Mouse (Mus musculus) bone marrow macrophage, adult 2 months (primary cell): ENCODE measurements around the gene Ttc33. TPM values are rescaled to one million over a fixed set of nuclear protein-coding genes. Genes with fewer than 3 reads are reported as not detected.
A peak's percentile ranks its signal among the peaks of the same experiment; 100 is the strongest.

ENCODE experiments used
- H3K27ac ChIP-seq: 2 replicates; pipeline ENCODE4 v1.5.1; 2012; ENCODE audit warnings: low read depth, low read length; ENCODE audit not compliant: insufficient read depth
- H3K4me1 ChIP-seq: 2 replicates; pipeline ENCODE4 v1.6.1; 2012; ENCODE audit warnings: low read length; ENCODE audit not compliant: control insufficient read depth, insufficient read depth
- H3K4me3 ChIP-seq: 2 replicates; pipeline ENCODE4 v1.5.1; 2012; ENCODE audit warnings: mild to moderate bottlenecking, low read length, moderate library complexity; ENCODE audit not compliant: insufficient read depth
- CTCF ChIP-seq: IDR thresholded peaks from 2 replicates; pipeline ENCODE4 v1.5.1; 2012; ENCODE audit warnings: low read depth, mild to moderate bottlenecking, low read length, moderate library complexity
- POLR2A ChIP-seq: IDR thresholded peaks from 2 replicates; pipeline ENCODE4 v1.6.1; 2012; ENCODE audit warnings: mild to moderate bottlenecking, low read depth, low read length, borderline replicate concordance
- polyA plus RNA-seq: library from polyadenylated mRNA; stranded (reverse); fragments of >200 nt; gene quantifications from 2 replicates; pipeline ENCODE4 v1.2.4, GENCODE M21; 2012; ENCODE audit not compliant: missing spikeins, insufficient read depth, insufficient read length

Ttc33 gene
- polyA plus RNA-seq, 1 experiment = 44.6 TPM

DNA sequence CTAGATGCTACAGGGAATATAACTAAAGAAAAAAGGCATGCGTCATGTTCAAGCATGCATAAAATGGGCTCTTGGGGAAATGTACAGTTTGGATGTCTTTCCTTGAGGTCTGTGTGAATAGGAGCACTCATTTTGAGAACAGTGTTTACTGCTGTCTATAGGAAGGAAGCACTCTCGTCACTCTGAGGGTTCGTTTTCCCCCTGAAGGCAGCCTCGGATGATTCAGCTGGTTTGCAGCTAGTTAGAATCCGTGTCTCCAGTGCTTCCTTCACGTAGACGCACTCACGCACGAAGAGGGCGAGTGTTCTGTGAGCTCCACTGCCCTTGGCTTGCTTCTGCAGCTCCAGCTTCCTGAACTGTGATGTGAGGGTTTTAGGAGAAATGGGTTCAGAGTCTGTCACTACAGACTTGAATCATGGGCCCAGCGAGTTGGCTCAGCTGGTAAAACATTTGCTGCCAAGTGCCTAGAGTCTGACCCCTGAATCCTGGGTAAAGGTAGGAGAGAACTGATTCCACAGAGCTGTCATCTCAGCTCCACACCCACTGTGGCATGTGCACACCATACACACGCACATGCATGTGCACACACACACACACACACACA lies 12.0 kb upstream of the Ttc33 start:
- TF ChIP-seq CTCF (no peak), POLR2A (no peak)
- Histone ChIP-seq H3K4me1 (no peaks in the 10 kb centered on the region), H3K4me3 (no peak overlapping the region), H3K27ac (no peak overlapping the region)

DNA sequence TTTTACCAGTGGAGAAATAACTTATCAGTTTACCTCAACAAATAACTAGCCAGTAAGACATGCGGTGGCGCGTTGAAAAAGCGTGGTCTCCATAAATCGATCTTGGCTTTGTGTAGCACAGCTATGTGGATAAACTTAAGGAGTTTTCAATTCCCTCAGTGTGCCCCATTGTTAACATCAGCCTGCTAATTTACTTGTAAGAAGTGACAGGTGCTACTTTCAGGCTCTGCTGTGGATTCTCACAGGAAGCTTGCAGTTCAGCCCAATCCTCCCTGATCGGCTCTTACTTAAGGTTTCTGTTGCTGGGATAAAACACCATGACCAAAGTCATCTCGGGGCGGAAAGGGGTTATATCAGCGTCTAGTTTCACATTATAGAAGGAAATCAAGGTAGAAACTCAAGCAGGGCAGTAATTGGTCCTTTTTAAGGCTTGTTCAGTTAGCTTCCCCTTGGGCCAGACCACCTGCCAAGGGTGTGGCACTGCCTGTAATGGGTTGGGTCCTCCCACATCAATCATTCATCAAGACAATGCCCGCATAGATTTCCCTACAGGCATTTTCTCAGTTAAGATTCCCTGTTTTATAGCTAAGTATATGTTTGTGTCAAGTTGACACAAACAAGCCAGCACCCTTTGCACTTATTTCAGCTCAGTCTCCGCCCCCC lies 526 bp upstream of the Ttc33 start:
- H3K4me3 ChIP-seq = peak overlapping the region; percentile 99
- no peak for TF ChIP-seq POLR2A
- no peak for TF ChIP-seq CTCF
- peaks cover 18% of the 10 kb centered on the region for H3K4me1 ChIP-seq
- H3K27ac ChIP-seq = peak overlapping the region; percentile 95; the same call in 1 of the 2 replicates

GRCm38 (mm10) chr15:5186293-5186675 lies 959 bp downstream of the Ttc33 start:
- TF ChIP-seq POLR2A (no peak), CTCF (no peak)
- peaks cover 19% of the 10 kb centered on the region for H3K4me1 ChIP-seq
- H3K27ac ChIP-seq = peak overlapping the region; percentile 95
- H3K4me3 ChIP-seq = peak overlapping the region; percentile 99

GRCm38 (mm10) chr15:5187116-5187515 lies 1.8 kb downstream of the Ttc33 start:
- TF ChIP-seq CTCF (no peak), POLR2A (no peak)
- peak overlapping the region; percentile 35; the same call in 1 of the 2 replicates for H3K27ac ChIP-seq
- H3K4me3 ChIP-seq = peak overlapping the region; percentile 16
- peaks cover 19% of the 10 kb centered on the region for H3K4me1 ChIP-seq

DNA sequence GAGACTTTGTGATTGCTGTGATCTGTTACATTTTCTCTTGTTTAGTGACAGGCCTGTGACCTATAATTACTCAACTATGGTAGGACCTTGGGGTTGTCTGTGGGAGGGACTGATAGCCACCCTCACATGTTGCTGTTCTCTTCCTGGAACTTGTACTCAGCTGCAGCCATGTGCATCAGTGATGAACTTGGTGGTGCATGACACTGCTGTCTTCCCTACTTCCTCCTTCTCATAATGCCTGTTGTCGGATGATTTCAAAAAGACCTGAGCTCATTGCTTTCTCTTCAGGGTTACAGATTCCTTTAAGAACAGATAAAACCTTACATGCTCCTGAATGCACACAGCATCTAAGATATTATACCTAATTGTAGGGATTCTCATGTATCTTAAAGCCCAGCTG lies 2.7 kb downstream of the Ttc33 start:
- TF ChIP-seq CTCF (no peak), POLR2A (no peak)
- H3K4me3 ChIP-seq = no peak overlapping the region
- H3K27ac ChIP-seq = peak overlapping the region; percentile 59
- H3K4me1 ChIP-seq = peaks cover 19% of the 10 kb centered on the region

DNA sequence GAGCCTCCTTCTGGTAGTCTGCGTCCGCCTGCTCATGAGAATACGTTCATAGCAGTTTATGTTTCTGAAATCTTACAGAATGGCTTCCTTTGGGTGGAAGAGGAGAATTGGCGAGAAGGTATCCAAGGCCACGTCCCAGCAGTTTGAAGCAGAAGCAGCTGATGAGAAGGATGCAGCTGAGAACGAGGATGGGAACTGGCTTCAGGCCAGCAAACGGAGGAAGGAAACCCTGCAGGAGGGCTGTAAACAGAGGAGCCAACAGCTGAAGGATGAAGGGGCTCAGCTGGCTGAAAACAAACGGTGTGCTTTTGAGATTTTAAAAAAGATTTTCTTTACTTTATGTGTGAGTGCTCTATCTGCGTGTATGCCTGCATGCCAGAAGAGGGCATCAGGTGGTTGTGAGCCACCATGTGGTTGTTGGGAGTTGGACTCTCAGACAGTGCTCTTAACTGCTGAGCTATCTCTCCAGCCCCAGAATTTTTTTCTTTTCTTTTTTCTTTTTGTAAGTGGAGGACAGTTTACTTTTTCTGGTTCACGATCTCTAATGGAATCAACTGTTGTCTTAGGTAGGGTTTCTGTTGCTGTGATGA lies 4.3 kb downstream of the Ttc33 start:
- TF ChIP-seq POLR2A (no peak), CTCF (no peak)
- Histone ChIP-seq H3K4me3 (no peak overlapping the region), H3K4me1 (peaks cover 24% of the 10 kb centered on the region), H3K27ac (no peak overlapping the region)

GRCm38 (mm10) chr15:5193833-5194232 lies 8.5 kb downstream of the Ttc33 start:
- Histone ChIP-seq H3K27ac (no peak overlapping the region), H3K4me3 (no peak overlapping the region), H3K4me1 (peaks cover 18% of the 10 kb centered on the region)
- TF ChIP-seq POLR2A = no peak
- no peak for TF ChIP-seq CTCF

DNA sequence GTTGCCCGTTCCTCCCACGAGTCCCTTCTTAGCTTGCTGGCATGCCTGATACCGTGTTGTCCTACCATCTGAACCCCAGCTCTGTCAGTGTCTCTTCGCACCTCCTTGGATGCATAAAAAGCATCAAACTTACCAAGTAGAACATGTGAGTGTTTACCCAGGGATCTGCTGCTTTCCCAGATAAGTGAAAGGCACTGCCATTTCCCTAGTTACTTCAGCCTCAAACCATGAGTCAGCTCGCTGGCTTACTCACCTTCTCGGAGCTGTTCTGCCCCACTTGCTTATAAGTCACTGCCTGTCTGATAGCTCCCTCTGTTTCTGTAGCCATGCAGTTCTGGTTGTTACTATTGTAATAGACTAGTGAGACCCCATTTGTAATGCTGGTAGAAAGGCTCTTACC lies 9.1 kb downstream of the Ttc33 start:
- no peak overlapping the region for H3K4me3 ChIP-seq
- TF ChIP-seq POLR2A (no peak), CTCF (no peak)
- H3K27ac ChIP-seq = no peak overlapping the region
- H3K4me1 ChIP-seq = peaks cover 13% of the 10 kb centered on the region

DNA sequence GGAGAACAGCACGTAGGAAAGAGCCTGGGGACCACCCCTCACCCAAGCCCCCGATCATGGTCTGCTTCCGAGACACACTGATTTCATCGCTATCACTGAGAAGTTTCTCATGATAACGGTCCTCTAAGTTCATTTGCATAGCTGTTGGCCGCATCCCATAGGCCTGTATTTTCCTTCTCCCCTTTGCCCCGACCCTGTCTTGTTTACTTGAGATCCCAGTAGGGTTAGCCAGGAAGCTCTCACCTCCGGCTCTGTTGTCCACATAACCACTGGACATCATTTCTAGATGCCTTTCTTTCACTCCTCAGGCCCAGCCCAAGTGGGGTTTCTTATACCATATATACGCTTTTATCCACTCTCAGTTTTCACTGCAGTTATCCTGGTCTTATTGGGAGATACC lies 9.6 kb downstream of the Ttc33 start:
- Histone ChIP-seq H3K4me3 (no peak overlapping the region), H3K27ac (no peak overlapping the region), H3K4me1 (peaks cover 9% of the 10 kb centered on the region; the same call in 1 of the 2 replicates)
- TF ChIP-seq CTCF = no peak

DNA sequence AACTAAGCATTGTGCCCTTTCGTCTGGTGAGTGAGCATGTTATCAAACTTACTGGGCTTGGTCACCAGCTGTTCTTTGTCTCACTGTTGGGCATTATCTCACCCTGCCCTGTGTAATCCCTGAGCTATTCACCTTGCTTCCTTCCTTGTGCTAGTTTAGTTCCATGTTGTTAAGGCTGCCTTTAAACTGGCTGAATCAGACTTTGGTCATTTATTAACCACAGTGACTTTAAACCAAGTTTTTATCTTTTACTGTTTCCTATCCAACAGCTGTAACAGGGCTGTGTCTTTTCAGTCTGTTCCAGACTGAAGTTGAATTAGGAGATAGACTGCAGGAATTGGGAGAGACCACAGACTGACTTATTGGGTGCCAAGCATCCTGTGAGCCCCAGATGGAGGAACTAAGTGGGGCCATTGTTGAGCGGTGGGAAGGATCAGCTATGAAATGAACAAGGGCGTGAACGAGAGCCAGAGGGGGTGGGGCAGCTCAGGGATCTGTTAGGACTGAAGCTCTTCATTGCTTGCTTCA lies 10.7 kb downstream of the Ttc33 start:
- no peak for TF ChIP-seq CTCF
- no peak for TF ChIP-seq POLR2A
- Histone ChIP-seq H3K4me1 (peaks cover 9% of the 10 kb centered on the region; the same call in 1 of the 2 replicates), H3K4me3 (no peak overlapping the region), H3K27ac (no peak overlapping the region)
